Mouse (Mus musculus) intestine, embryonic 14.5 days (tissue): ENCODE results near the gene Slc9a8. TPM values are rescaled to one million over a fixed set of nuclear protein-coding genes. Genes with fewer than 3 reads are reported as not detected.

Source experiments
- ATAC-seq: fragments of 200-750 bp; cut with Nextera tagmentation; replicated peaks from 2 replicates; pipeline ENCODE4 v1.8.0; 2017; ENCODE audit warnings: low read depth, moderate number of reproducible peaks, moderate TSS enrichment, moderate library complexity; ENCODE audit not compliant: low FRiP score, low TSS enrichment
- DNase-seq: peaks from one replicate; pipeline ENCODE4 v3.0.0-alpha.2; 2018; ENCODE audit warnings: low spot score
- H3K27ac ChIP-seq: fragments of 300-500 bp; sonication (generic); 2 replicates; pipeline ENCODE4 v1.5.1; 2014; ENCODE audit warnings: low read depth, mild to moderate bottlenecking, control low read depth
- H3K27me3 ChIP-seq: fragments of 300-500 bp; sonication (generic); replicated peaks from 2 replicates; pipeline ENCODE4 v1.6.1; 2014; ENCODE audit warnings: low read length, control low read depth; ENCODE audit not compliant: control insufficient read depth, insufficient read depth
- H3K36me3 ChIP-seq: fragments of 300-500 bp; sonication (generic); 2 replicates; pipeline ENCODE4 v1.6.1; 2014; ENCODE audit warnings: low read length, control low read depth; ENCODE audit not compliant: control insufficient read depth, insufficient read depth
- H3K4me1 ChIP-seq: fragments of 300-500 bp; sonication (generic); replicated peaks from 2 replicates; pipeline ENCODE4 v1.6.1; 2014; ENCODE audit warnings: low read length, control low read depth, mixed read lengths; ENCODE audit not compliant: control insufficient read depth, insufficient read depth
- H3K4me2 ChIP-seq: fragments of 300-500 bp; sonication (generic); 2 replicates; pipeline ENCODE4 v1.6.1; 2014; ENCODE audit warnings: low read length
- H3K4me3 ChIP-seq: fragments of 300-500 bp; sonication (generic); 2 replicates; pipeline ENCODE4 v1.5.1; 2014; ENCODE audit warnings: low read depth, low read length, control low read depth, mixed read lengths
- H3K9ac ChIP-seq: fragments of 300-500 bp; sonication (generic); 2 replicates; pipeline ENCODE4 v1.6.1; 2014; ENCODE audit warnings: mild to moderate bottlenecking, low read length
- H3K9me3 ChIP-seq: fragments of 300-500 bp; sonication (generic); 2 replicates; pipeline ENCODE4 v1.6.1; 2016; ENCODE audit warnings: low read length, control low read depth; ENCODE audit not compliant: control insufficient read depth
- WGBS: fragments of 180-500 bp; shearing (Covaris S2); extraction: QIAGEN DNeasy Blood & Tissue Kit; methylation state at CpG from one replicate; pipeline ENCODE4 v1.1.7; 2014; 5-methylcytosine and 5-hydroxymethylcytosine counted together
- polyA plus RNA-seq: library from polyadenylated mRNA; unstranded; fragments of >200 nt; fragmentation: Nextera tagmentation; extraction: Ambion mirVana; gene quantifications from 2 replicates; pipeline ENCODE4 v1.2.1, GENCODE M21; 2014

The Slc9a8 gene
- polyA plus RNA-seq, 1 experiment from 2014 or later: 21.0 TPM

DNA sequence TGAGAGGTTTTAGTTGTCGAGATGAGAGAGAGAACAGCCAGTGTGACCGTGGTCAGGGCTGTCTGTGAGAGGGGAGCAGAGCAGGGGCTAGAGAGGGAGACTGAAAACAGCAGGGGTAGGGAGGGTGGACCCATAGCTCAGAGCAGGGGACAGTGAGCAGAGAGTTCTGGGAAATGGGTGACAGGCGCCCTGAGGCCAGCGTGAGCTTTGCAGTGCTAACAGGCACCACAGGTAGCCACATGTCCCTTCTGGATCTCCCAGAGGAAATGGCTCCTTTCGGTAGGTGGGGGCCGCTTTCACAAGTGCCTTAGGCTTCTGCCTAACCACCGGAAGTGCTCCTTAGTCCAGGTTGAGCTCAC lies 9.9 kb downstream of the Slc9a8 start:
- no peak for DNase-seq
- peaks cover 65% of the 10 kb centered on the region for H3K36me3 ChIP-seq
- no peak overlapping the region for H3K4me2 ChIP-seq
- H3K9me3 ChIP-seq: no peaks in the 10 kb centered on the region
- no peak for ATAC-seq
- 61% methylated on average over 7 of the region's 7 CpGs for WGBS
- no peak overlapping the region for H3K9ac ChIP-seq
- no peak overlapping the region for H3K27ac ChIP-seq
- no peak overlapping the region for H3K4me3 ChIP-seq
- no peaks in the 10 kb centered on the region for H3K27me3 ChIP-seq
- no peaks in the 10 kb centered on the region for H3K4me1 ChIP-seq

GRCm38 (mm10) chr2:167434570-167434969 lies 13.1 kb downstream of the Slc9a8 start:
- WGBS: 93% methylated on average over 6 of the region's 6 CpGs

DNA sequence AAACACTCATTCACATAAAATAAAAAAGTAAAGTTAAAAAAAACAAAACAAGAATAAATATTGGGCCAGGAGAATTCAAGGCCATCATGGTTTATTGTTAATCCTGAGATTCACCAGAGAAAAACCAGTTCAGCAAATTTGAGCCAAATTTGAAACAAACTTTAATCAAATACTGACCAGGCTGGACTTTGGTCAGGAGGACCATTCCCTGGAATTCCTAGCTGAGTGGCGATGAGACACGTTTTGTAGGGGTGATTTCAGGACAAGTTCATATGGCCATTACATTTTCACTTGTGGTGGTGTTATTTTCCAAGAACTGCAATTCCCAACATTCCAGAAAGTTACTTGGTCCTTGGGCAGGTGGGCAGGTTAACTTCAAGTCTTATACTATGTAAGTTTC lies 14.1 kb downstream of the Slc9a8 start:
- no peak overlapping the region for H3K4me2 ChIP-seq
- H3K9me3 ChIP-seq: no peaks in the 10 kb centered on the region
- no peak overlapping the region for H3K4me3 ChIP-seq
- ATAC-seq: no peak
- DNase-seq: no peak
- WGBS: 82% methylated on average over 2 of the region's 2 CpGs
- H3K4me1 ChIP-seq: no peaks in the 10 kb centered on the region
- H3K36me3 ChIP-seq: peaks cover 60% of the 10 kb centered on the region
- H3K9ac ChIP-seq: no peak overlapping the region
- H3K27ac ChIP-seq: no peak overlapping the region
- H3K27me3 ChIP-seq: no peaks in the 10 kb centered on the region

More at GRCm38 (mm10) chr2:167434570-167434969, 13.1 kb downstream of the Slc9a8 start:
- ATAC-seq (no peak), DNase-seq (no peak)
- Histone ChIP-seq H3K9ac (no peak overlapping the region), H3K9me3 (no peaks in the 10 kb centered on the region), H3K27me3 (no peaks in the 10 kb centered on the region), H3K4me3 (no peak overlapping the region), H3K27ac (no peak overlapping the region), H3K4me2 (no peak overlapping the region), H3K36me3 (peaks cover 55% of the 10 kb centered on the region), H3K4me1 (no peaks in the 10 kb centered on the region)

DNA sequence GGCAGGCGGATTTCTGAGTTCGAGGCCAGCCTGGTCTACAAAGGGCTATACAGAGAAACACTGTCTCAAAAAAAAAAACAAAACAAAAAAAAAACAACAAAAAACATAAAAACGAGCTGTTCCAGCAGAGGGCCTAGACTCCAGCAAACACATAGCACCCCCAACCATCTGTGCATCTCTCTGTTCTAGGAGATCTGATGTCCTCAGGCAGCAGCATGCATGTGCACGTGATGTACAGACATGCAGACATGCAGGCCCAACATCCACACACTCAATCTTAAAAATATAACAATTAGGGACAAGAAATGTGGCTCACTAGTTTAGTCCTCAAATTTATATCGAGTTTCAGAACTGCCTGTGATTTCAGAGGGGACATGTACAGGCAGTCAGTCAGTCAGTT lies 14.9 kb downstream of the Slc9a8 start:
- Histone ChIP-seq H3K9ac (no peak overlapping the region), H3K27me3 (no peaks in the 10 kb centered on the region), H3K9me3 (no peaks in the 10 kb centered on the region), H3K27ac (no peak overlapping the region), H3K4me3 (no peak overlapping the region), H3K36me3 (peaks cover 67% of the 10 kb centered on the region), H3K4me1 (no peaks in the 10 kb centered on the region), H3K4me2 (no peak overlapping the region)
- whole genome bisulfite sequencing: 93% methylated on average over 5 of the region's 5 CpGs
- ATAC-seq (no peak), DNase-seq (no peak)

- DNase-seq (no peak), ATAC-seq (no peak)
- 99% methylated on average over 3 of the region's 3 CpGs for WGBS
- H3K4me1 ChIP-seq: no peaks in the 10 kb centered on the region
- H3K4me3 ChIP-seq: no peak overlapping the region
- H3K4me2 ChIP-seq: no peak overlapping the region
- H3K36me3 ChIP-seq: peaks cover 78% of the 10 kb centered on the region
- H3K27me3 ChIP-seq: no peaks in the 10 kb centered on the region
- no peaks in the 10 kb centered on the region for H3K9me3 ChIP-seq
- no peak overlapping the region for H3K27ac ChIP-seq
- no peak overlapping the region for H3K9ac ChIP-seq
Observed at GRCm38 (mm10) chr2:167439422-167439821, 17.9 kb downstream of the Slc9a8 start.

DNA sequence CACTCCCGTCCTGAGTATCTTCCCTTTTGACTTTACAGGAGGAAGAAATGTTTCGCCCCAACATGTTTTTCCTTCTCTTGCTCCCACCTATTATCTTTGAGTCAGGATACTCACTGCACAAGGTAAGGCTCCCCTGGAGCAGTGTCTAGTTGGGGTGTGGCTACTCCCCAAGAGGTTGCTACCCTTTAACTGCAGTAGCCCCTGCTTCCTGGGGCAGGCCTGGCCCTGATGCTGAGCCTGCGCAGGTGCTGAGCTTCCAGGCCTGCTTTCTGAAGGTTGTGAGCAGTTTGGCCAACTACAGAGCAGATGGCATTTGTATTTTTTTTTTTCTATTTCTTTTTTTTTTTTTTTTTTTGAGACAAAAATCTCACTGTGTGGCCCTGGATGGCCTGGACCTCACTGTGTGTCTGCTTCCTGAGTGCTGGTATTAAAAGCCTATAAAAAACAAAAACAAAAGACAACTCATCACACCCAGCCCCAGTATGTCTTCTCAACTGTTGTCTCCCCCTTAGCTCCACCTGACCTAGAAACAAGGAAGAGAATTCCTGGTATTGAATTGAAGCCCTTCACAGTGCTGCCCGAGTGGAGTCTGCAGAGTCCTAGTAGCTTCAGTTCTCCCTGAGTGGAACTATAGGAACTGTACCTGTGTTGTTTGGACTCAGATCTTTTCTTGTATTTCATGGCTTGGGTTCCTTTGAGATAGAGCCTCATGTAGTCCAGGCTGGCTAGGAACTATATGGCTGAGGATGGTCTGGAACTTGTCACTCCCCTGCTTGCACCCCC lies 22.1 kb downstream of the Slc9a8 start:
- Histone ChIP-seq H3K4me3 (no peak overlapping the region), H3K9me3 (no peaks in the 10 kb centered on the region), H3K4me1 (no peaks in the 10 kb centered on the region), H3K27me3 (no peaks in the 10 kb centered on the region), H3K27ac (no peak overlapping the region), H3K4me2 (no peak overlapping the region), H3K9ac (no peak overlapping the region), H3K36me3 (peaks cover 79% of the 10 kb centered on the region)
- ATAC-seq (no peak), DNase-seq (no peak)
- 95% methylated on average over 4 of the region's 4 CpGs for WGBS

GRCm38 (mm10) chr2:167445911-167446780 lies 24.6 kb downstream of the Slc9a8 start:
- Histone ChIP-seq H3K27ac (no peak overlapping the region), H3K4me1 (no peaks in the 10 kb centered on the region), H3K36me3 (peaks cover 90% of the 10 kb centered on the region), H3K4me3 (no peak overlapping the region), H3K9me3 (no peaks in the 10 kb centered on the region), H3K9ac (no peak overlapping the region), H3K27me3 (no peaks in the 10 kb centered on the region), H3K4me2 (no peak overlapping the region)
- no peak for ATAC-seq
- 83% methylated on average over 20 of the region's 20 CpGs for WGBS
- DNase-seq: no peak

- H3K36me3 ChIP-seq: peaks cover 86% of the 10 kb centered on the region
- 94% methylated on average over 7 of the region's 7 CpGs for WGBS
- ATAC-seq: no peak
Observed at GRCm38 (mm10) chr2:167447207-167447606, 25.7 kb downstream of the Slc9a8 start.

More at GRCm38 (mm10) chr2:167447207-167447606, 25.7 kb downstream of the Slc9a8 start:
- Histone ChIP-seq H3K9me3 (no peaks in the 10 kb centered on the region), H3K9ac (no peak overlapping the region), H3K27me3 (no peaks in the 10 kb centered on the region), H3K4me3 (no peak overlapping the region), H3K4me1 (no peaks in the 10 kb centered on the region), H3K4me2 (no peak overlapping the region), H3K27ac (no peak overlapping the region)
- no peak for DNase-seq
